Mouse (Mus musculus) skeletal muscle tissue, adult 2 months (tissue): ENCODE measurements around the gene Gzmg.
"Not testable (repeated sequence)": the region's sequence is repeated elsewhere in the genome, so short reads cannot be mapped to it uniquely, and the experiment has no call there.

Source experiments
- DNase-seq: peaks from one replicate; pipeline ENCODE4 v3.0.0-alpha.2; 2012; ENCODE audit warnings: low read depth, low spot score

Gzmg gene

DNA sequence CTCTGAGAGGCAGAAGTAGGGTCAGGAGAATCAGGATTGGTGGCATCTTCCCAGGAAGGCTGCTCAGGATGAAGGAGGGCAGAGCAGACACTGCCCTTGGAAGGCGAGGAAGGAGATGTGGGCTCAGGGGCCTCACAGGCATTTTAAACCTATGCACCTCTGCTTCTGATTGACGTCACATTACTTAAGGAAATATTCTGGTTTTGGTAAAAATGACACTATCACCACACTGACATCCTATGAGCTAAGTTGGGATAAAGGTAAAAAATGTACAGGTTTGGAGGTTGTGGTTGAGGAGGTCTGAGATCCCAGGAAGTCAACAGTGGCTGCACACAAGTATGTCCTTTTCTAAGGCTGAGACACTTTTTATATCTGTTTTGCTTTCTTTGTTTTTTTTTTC lies at the start of gene Gzmg:
Gene Gzmg, minus strand, starts transcription at position 101 of the 400 bp plus-strand sequence.
- DNase-seq = not testable (repeated sequence)

DNA sequence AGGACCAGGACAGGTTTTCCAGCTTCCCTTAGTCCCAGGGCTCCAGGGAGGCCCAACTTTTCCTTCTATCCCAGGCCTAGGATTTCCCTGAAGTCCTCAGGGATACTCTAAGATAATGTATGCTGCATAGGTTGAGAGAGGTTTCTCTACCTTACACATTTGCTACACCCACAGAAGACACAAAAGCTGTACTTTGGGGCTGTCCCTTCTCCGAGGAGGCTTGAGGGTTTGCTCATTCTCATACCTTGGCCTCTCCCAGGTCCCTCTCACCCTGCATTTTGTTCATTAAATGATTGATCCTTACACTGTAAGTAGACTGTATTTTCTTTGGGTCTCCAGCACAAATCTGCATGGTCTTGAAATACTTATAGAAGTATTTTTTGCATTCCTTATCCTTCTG lies 46.2 kb upstream of the Gzmg start:
- no peak for DNase-seq

DNA sequence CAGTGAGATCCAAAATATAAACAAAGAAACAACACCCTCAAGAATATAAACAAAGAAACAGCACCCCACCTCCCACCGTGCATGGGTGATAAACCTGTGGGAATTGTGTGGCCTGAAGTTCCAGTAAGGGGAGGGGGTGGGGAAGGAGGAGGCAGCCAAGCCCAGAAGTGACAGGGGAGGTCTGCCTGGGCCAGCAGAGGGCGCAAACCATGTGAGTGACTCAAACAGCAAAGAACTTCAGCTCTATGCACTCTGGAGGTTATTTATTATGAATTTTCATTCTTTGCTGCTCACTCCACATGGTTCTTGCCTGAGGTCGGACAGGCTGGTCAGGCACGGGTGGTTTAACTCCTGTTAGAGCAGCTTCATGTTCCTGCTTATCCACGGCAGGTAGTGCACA lies 45.6 kb upstream of the Gzmg start:
- DNase-seq = not testable (repeated sequence)

- DNase-seq = peak; percentile 9
These were observed 44.6 kb upstream of the Gzmg start for GRCm38 (mm10) chr14:56203975-56204374.

DNA sequence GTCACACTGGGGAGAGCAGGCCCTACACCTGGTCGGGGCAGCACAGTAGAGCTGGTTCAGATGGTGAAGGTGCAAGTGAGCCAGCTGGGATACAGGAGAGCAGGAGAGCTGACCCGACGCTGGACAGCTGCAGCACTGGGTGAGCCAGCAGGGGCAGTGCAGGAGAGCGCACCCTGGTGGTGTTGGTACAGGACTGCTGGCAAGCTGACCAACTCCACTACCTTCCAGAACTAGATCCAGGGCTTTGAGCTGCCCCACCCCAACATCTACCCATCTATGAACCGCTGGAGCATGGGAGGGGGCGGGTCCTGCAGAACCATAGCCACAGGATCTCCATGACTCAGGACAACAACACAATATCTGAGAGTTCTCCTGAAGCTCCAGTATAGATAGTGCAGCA lies 27.6 kb upstream of the Gzmg start:
- DNase-seq = no peak

GRCm38 (mm10) chr14:56186521-56186920 lies 27.1 kb upstream of the Gzmg start:
- no peak for DNase-seq

- not testable (repeated sequence) for DNase-seq
These were observed 18.3 kb upstream of the Gzmg start for GRCm38 (mm10) chr14:56177651-56178050.

DNA sequence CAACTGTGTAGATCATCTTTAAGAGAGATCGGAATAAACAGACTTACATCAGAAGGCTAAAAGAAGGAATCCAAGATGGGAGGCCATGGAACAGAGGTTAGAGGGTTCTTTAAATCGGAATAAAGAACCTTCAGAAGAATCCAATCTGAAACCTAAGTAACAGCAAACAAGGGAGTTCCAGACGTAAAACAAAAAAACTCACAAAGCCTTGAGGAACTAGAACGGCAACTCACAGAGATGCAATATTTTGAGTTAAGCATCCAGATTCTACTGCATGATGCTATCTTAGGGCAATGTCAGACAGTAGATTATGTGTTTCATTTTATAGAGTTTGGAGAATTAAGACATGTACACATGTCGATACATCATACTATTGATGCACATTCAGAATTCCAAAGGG lies 15.1 kb upstream of the Gzmg start, which contains the start of gene Gzmn:
Gene Gzmn, minus strand, starts transcription at position 101 of the 400 bp plus-strand sequence.
- DNase-seq = no peak

DNA sequence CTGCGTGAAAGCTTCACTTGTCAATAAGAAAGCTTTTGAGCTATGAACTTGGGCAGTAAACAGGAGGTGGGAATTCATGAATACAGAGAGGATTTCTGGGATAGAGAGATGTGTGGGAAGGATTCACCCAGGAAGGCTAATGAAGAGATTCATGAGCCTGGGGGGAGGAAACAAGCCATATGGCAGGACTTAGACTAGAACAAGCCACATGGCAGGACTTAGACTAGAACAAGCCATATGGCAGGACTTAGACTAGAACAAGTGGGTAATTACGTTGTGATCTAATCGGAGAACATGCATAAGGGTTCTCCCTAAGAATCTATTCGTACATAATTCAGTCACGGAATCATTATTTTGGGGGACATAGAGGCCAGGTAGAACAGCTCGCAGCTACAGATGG lies 14.0 kb upstream of the Gzmg start:
- DNase-seq = no peak

- DNase-seq = no peak
These were observed 13.4 kb upstream of the Gzmg start for GRCm38 (mm10) chr14:56172744-56173143.

DNA sequence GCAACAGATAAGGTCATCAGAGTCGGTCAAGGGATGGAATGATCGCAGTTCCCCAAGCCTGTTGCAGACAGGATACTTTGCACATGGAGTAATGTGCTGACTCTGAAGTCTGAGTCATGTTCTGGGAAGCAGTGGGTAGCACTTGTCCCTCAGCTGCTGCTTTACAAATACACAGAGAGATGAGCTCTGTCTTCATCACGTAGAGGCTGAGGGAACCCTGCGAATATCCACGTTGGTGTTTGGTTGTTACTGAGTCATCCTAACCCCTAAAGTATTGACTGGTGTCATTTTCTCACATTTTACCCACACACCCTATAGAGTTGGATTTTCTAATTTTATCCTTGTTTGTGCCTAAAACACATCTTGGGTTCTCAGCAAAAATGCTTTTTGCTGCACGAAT lies 8.6 kb upstream of the Gzmg start:
- no peak for DNase-seq

GRCm38 (mm10) chr14:56162109-56162508 lies 2.7 kb upstream of the Gzmg start:
- DNase-seq = no peak

DNA sequence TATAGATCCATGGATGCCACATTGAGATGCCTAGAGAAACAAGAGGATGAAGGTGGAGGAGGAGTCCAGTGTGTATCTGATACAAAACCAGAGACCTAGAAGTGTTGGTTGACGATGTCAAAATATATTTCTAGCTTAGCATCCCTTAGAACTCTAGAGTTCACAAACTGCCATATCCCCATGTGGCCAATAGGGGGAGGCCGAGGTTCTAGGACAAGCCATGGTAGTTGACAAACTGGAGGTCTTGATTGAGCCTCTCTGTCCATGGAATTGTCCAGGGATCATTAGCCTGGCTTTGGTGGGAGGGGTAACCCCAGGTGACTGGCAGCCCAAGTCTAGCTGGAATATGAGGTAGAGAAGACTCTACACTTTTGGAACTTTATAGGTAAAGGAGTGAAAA lies 4.0 kb downstream of the Gzmg start:
- no peak for DNase-seq

DNA sequence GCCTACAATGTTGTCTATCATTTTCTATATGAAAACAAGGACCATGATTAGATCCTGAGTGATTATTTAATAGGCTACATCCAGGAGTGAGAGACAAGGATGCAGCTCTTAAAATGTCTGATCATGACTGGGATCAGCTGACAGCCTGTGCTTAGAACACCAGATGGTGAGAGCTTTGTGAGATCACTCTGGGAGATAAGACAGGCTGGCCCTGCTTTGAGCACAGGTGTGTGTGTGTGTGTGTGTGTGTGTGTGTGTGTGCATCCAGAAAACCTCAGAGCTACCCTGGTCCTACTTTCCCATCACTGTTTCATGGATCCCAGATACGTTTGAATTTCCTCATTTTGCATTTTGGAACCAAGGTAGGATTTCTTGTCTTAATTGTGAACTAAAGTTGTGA lies 25.7 kb downstream of the Gzmg start:
- not testable (repeated sequence) for DNase-seq

- not testable (repeated sequence) for DNase-seq
These were observed 26.9 kb downstream of the Gzmg start, which contains the start of gene Gzmd for GRCm38 (mm10) chr14:56132508-56132907. Gene Gzmd, minus strand, starts transcription at chr14:56132608.

GRCm38 (mm10) chr14:56128341-56128740 lies 31.0 kb downstream of the Gzmg start:
- DNase-seq = no peak

- no peak for DNase-seq
These were observed 35.9 kb downstream of the Gzmg start for GRCm38 (mm10) chr14:56123516-56123915.

GRCm38 (mm10) chr14:56120525-56120924 lies 38.9 kb downstream of the Gzmg start, which contains the start of gene Gzme:
Gene Gzme, minus strand, starts transcription at chr14:56120625.
- DNase-seq = no peak

DNA sequence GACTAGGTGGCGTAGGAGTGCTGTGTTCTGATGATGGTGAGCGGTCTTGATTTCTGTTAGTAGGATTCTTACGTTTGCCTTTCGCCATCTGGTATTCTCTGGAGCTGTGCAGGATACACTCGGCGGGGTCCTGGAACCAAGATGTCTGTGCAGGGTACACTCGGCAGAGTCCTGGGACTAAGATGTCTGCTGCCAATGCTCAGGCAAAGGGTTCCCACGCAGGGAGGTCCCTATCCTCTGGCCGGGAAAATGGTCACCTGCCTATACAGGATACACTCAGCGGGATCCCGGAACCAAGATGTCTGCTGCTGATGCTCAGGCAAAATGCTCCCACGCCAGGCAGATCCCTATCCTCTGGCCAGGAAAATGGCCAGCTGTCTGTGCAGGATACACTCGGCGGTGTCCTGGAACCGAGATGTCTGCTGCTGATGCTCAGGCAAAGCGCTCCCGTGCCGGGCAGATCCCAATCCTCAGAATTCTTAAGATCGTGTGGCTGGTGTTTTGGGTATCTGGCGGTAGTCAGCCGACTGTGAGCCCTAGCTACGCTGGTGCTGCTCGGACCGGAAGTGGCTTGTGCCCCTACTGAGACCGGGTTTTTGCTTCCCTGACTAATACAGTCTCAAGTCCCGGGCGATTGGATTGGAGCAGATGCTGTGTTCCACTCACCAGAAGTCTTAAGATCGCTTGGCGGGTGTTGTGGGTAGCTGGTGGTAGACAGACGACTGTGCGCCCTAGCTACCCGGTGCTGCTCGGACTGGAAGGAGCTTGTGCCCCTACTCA lies 43.7 kb downstream of the Gzmg start:
- not testable (repeated sequence) for DNase-seq
